ENCODE assay signal across 8 mouse cellular contexts in genomic region chr6:84583371-84583770, GRCm38 (mm10). TPM values are rescaled to one million over a fixed set of nuclear protein-coding genes. Genes with fewer than 3 reads are reported as not detected.
DNase-seq lines count a peak whose midpoint lies in the region; ATAC-seq and TF ChIP-seq lines count a peak whose summit lies in the region.

No protein-coding gene starts in this region.

- H3K4me2 ChIP-seq in CH12.LX (ENCODE audit: insufficient read depth, low read depth, poor library complexity, severe bottlenecking), result no peak overlapping the region
- H3K4me2 ChIP-seq in hindbrain, embryonic 12.5 days (replicated peaks), result peak overlapping the region; percentile 85

- 0% methylated on average over 24 of the region's 26 CpGs for WGBS in hindbrain, embryonic 12.5 days

- H3K9ac ChIP-seq in CH12.LX (ENCODE audit: insufficient read depth, low read depth), result no peak overlapping the region
- peak overlapping the region; percentile 48 for H3K9ac ChIP-seq in hindbrain, embryonic 12.5 days

- TF ChIP-seq EP300 in CH12.LX (IDR thresholded peaks at IDR 0.05; ENCODE audit: low read length), result peak; percentile 13; the same call in 1 of the 2 replicates

- peak; percentile 33; the same call in 1 of the 2 replicates for ATAC-seq in hindbrain, embryonic 12.5 days (ENCODE audit: low FRiP score)
- ATAC-seq in megakaryocyte progenitor cell, adult 5-6 weeks (replicated peaks; ENCODE audit: poor library complexity), result peak; percentile 75
- ATAC-seq in erythroblast, adult 5-6 weeks (replicated peaks; ENCODE audit: low FRiP score, poor library complexity, severe bottlenecking), result no peak

- H3K9me3 ChIP-seq in CH12.LX (replicated peaks; ENCODE audit: low read length), result peaks cover 28% of the 10 kb centered on the region
- H3K9me3 ChIP-seq in hindbrain, embryonic 12.5 days (replicated peaks), result no peaks in the 10 kb centered on the region

- intact Hi-C loops in left cerebral cortex, postnatal 25 days (cut with DNase I), result loop anchor here (10.0 kb wide), 1 partner anchor 869 kb away; the partner anchor contains the start of gene Vax2

- TF ChIP-seq RAD21 in CH12.LX (IDR thresholded peaks at IDR 0.05; ENCODE audit: low read depth, low read length), result no peak

- peaks cover 83% of the 10 kb centered on the region for H3K27me3 ChIP-seq in CH12.LX (replicated peaks)
- peaks cover 87% of the 10 kb centered on the region for H3K27me3 ChIP-seq in hindbrain, embryonic 12.5 days
- peaks cover 2% of the 10 kb centered on the region; the same call in 1 of the 2 replicates for H3K27me3 ChIP-seq in splenic B cell, adult 2 months (ENCODE audit: control insufficient read depth, insufficient read depth, low read length, poor library complexity, severe bottlenecking)

- no peak for TF ChIP-seq CTCF in CH12.LX (conservative IDR thresholded peaks at IDR 0.05 in 1 of 2, IDR thresholded peaks at IDR 0.05 in 1 of 2; ENCODE audit: low read depth in 2 of 2, low read length in 2 of 2)

- dilution Hi-C loops in CH12.LX (cut with MboI; ENCODE audit: extremely low pct_ligation_motif_present, extremely low pct_unique_long_range_greater_than_20kb, low sequenced_read_pairs), result no loop called here

- DNase-seq in CH12.LX (ENCODE audit: extremely low read depth), result peak; percentile 30
- DNase-seq in adrenal gland, postnatal 36 days, result peak; percentile 90 to 93
- peak; percentile 72 for DNase-seq in gastrocnemius, adult 18-20 months (ENCODE audit: low spot score)
- DNase-seq in left cerebral cortex, postnatal 25 days (ENCODE audit: low spot score in 2 of 2), result peak; percentile 59 to 61
- peak; percentile 6 for DNase-seq in splenic B cell, adult 2 months (ENCODE audit: low read depth, low spot score)

- H3K4me1 ChIP-seq in CH12.LX (ENCODE audit: control insufficient read depth in 1 of 2, insufficient read depth in 2 of 2), result peaks cover 0 to 20% of the 10 kb centered on the region in 2 experiments; a peak in 2 of 4 replicates
- peaks cover 75% of the 10 kb centered on the region for H3K4me1 ChIP-seq in hindbrain, embryonic 12.5 days

- H3K79me2 ChIP-seq in CH12.LX (replicated peaks; ENCODE audit: control insufficient read depth, extremely low read depth, insufficient read depth, poor library complexity, severe bottlenecking), result no peaks in the 10 kb centered on the region

- in situ Hi-C loops in CH12.LX (cut with MboI; ENCODE audit: low pct_ligation_motif_present, low pct_unique_long_range_greater_than_20kb, low sequenced_read_pairs), result loop anchor here (10.0 to 25.0 kb wide), 3 partner anchors 171 to 489 kb away; no protein-coding TSS in a partner anchor

- TF ChIP-seq POLR2A in CH12.LX (IDR thresholded peaks at IDR 0.05; ENCODE audit: low read depth, low read length), result no peak

- no peak overlapping the region for H3K27ac ChIP-seq in CH12.LX (ENCODE audit: insufficient read depth, low read depth)
- peak overlapping the region; percentile 75 for H3K27ac ChIP-seq in hindbrain, embryonic 12.5 days

- H3K4me3 ChIP-seq in CH12.LX (replicated peaks in 1 of 3; ENCODE audit: low read depth in 2 of 3, low read length in 2 of 3, poor library complexity in 1 of 3), result no peak overlapping the region
- H3K4me3 ChIP-seq in hindbrain, embryonic 12.5 days, result peak overlapping the region; percentile 53

- no peaks in the 10 kb centered on the region for H3K36me3 ChIP-seq in CH12.LX (replicated peaks in 1 of 2; ENCODE audit: control insufficient read depth in 1 of 2, insufficient read depth in 1 of 2, low read length in 1 of 2)
- no peaks in the 10 kb centered on the region for H3K36me3 ChIP-seq in hindbrain, embryonic 12.5 days
- H3K36me3 ChIP-seq in splenic B cell, adult 2 months (ENCODE audit: control insufficient read depth, insufficient read depth, low read length, poor library complexity, severe bottlenecking), result no peaks in the 10 kb centered on the region

TF ChIP-seq in CH12.LX, 34 proteins besides CTCF, POLR2A, EP300 and RAD21:
- TF ChIP-seq E2F4 (IDR thresholded peaks at IDR 0.05; ENCODE audit: insufficient replicate concordance, low read depth, low read length) (no peak), JUND (conservative IDR thresholded peaks at IDR 0.05; ENCODE audit: low read depth, low read length) (no peak), KAT2A (IDR thresholded peaks at IDR 0.05; ENCODE audit: insufficient replicate concordance, low read length) (no peak), MAX (IDR thresholded peaks at IDR 0.05; ENCODE audit: low read length) (peak; percentile 78), CHD2 (IDR thresholded peaks at IDR 0.05; ENCODE audit: low read length) (no peak), CHD1 (IDR thresholded peaks at IDR 0.05; ENCODE audit: low read depth, low read length) (no peak), RCOR1 (conservative IDR thresholded peaks at IDR 0.05; ENCODE audit: low read depth, low read length) (no peak), MAFK (IDR thresholded peaks at IDR 0.05; ENCODE audit: insufficient replicate concordance, low read length) (no peak), ETS1 (conservative IDR thresholded peaks at IDR 0.05; ENCODE audit: low read depth, low read length) (no peak), SMC3 (IDR thresholded peaks at IDR 0.05; ENCODE audit: low read depth, low read length) (no peak), ZNF384 (IDR thresholded peaks at IDR 0.05; ENCODE audit: low read depth, low read length) (no peak), MYC (IDR thresholded peaks at IDR 0.05; ENCODE audit: low read depth, low read length) (no peak), NELFE (IDR thresholded peaks at IDR 0.05; ENCODE audit: low read depth, low read length) (no peak), TCF12 (IDR thresholded peaks at IDR 0.05; ENCODE audit: low read depth, low read length) (0 out of 2 replicates have a peak, but pooled peaks have one; percentile 24), BHLHE40 (IDR thresholded peaks at IDR 0.05; ENCODE audit: low read depth, low read length) (peak; percentile 96), UBTF (IDR thresholded peaks at IDR 0.05; ENCODE audit: low read depth, low read length) (no peak), ZKSCAN1 (IDR thresholded peaks at IDR 0.05; ENCODE audit: borderline replicate concordance, low read depth, low read length) (no peak), MXI1 (IDR thresholded peaks at IDR 0.05; ENCODE audit: low read depth, low read length) (no peak), IRF4 (IDR thresholded peaks at IDR 0.05; ENCODE audit: low read depth, low read length) (peak; percentile 10; the same call in 1 of the 2 replicates)

RNA-seq across cellular contexts. Expression of gene Cyp26b1, which starts 10.3 kb away (rescaled TPM):
- total RNA-seq in CH12.LX (2012; rRNA removed) (not detected in 2 replicates), CH12.LX (2014; rRNA removed) (not detected in 2 replicates)
- not detected in 2 replicates for polyA plus RNA-seq in CH12.LX (2012; ENCODE audit: insufficient read length, low read depth)
- total RNA-seq in adrenal gland, postnatal 36 days (2021), result 10 to 100 TPM in 1 of 2 experiments, 1 to 10 TPM in 1; 7.1 to 14.1 TPM
- total RNA-seq in gastrocnemius, adult 18-20 months (2021), result 1 to 10 TPM; 1.1 to 2.1 TPM
- polyA plus RNA-seq in hindbrain, embryonic 12.5 days (2016; fragmentation: Nextera tagmentation; extraction: Ambion mirVana), result 55.3 and 60.5 TPM in 2 replicates
- 10 to 100 TPM; 10.1 TPM for total RNA-seq in left cerebral cortex, postnatal 25 days (2021)
- total RNA-seq in megakaryocyte progenitor cell, adult 5-6 weeks (2015), result not detected in 2 replicates
- not detected in 2 replicates for total RNA-seq in megakaryocyte progenitor cell, adult 5-6 weeks (2017)
- not detected in 2 replicates for total RNA-seq in erythroblast, adult 5-6 weeks (2015; ENCODE audit: low replicate concordance)
- total RNA-seq in erythroblast, adult 5-6 weeks (2017; ENCODE audit: low replicate concordance), result not detected in 2 replicates

Comparison
In these comparisons a context has a peak if more than half of its experiments do, and no peak if none do; other contexts are left out.
1. DNase-seq: peak in every context shown above with its lines; median percentile 92 in adrenal gland, postnatal 36 days; 72 in gastrocnemius, adult 18-20 months; 60 in left cerebral cortex, postnatal 25 days; 30 in CH12.LX; 6 in splenic B cell, adult 2 months.